Mouse (Mus musculus) left cerebral cortex, postnatal 36 days (tissue): ENCODE data around the gene Smarcad1. TPM values are rescaled to one million over a fixed set of nuclear protein-coding genes. Genes with fewer than 3 reads are reported as not detected.
A peak's percentile ranks its signal among the peaks of the same experiment; 100 is the strongest.
"Not testable (repeated sequence)": the region's sequence is repeated elsewhere in the genome, so short reads cannot be mapped to it uniquely, and the experiment has no call there.

Experiments used
- DNase-seq, 2 experiments: peaks; one replicate each; pipeline ENCODE4 v3.0.0; 2021 to 2022; ENCODE audit warnings: low spot score in 2 of 2, mixed read lengths in 1 of 2
- intact Hi-C: fragments of 180-260 bp; cut with DNase I; formaldehyde crosslinking; loops from one replicate; pipeline ENCODE4 v1.15.1; 2025
- total RNA-seq, 2 experiments: library from RNA; stranded (reverse); gene quantifications; 2 replicates each; pipeline ENCODE4 v1.2.3; 2021

Gene Smarcad1
- total RNA-seq: 10 to 100 TPM; 31.4 to 46.5 TPM

DNA sequence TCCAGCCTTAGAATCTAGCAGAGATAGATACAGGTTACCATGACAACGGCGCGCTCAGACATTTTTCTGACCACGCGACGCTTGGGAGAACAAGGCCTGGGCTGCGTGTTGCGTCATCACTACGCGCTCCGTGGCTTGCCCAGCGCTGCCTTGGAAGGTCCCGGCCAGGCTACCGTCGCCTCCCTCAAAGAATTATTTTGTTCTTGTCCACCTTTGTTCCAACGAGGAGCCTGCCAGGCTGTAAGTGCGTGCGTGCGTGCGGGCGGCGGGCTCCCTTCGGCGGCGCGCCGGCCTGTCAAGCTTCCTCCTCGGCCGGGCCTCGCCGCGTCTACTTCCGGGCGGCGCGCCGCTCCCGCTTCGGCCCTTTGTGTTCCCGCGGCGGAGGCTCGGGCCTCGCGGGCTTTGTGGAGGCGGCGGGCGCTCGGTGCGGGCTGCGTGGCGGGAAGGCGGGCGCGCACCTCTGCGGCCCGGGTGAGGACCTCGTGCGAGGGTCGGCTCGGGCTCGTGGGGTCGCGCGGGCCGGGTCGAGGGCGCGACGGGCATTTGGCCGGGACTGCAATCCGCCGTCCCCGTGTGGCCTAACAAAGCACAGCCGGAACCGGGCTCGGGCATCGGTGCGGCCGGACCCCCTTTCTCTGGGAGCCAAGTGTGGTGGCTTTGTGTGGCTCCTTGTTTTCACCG, at the start of gene Smarcad1:
TSS of gene Smarcad1 (plus strand) at position 93 of the 681 bp plus-strand sequence.
- intact Hi-C loops: no loop called here
- peak; percentile 95 for DNase-seq

DNA sequence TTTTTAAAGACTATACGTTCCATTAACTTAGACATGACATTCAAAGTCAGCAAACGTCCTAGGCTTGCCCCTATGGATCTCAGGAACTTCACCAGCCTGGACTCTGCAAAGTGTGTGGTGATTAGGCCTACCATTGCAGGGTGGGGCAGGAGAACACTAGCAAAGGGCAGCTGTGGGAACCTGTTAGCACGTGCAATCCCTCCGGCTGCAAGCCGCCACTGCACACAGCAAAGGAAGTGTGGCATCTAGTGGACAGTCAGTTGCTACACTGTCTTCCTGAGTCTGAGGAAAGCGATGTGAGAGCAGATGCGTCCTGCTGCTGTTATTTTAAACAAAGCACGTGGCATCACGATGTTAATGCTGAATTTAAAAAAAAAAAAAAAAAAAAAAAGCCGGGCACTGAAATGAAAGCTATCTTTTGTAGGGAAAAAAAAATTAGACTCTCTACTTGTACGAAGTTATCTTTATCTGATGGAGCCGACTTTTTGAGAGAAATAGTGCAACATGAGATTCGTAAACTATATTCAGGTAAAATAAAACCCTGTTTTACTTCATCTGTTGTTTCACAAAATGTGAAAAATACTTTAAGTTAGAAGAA, 45.5 kb upstream of the Smarcad1 start:
- peak in 1 of 2 experiments; percentile 7 for DNase-seq
- intact Hi-C loops: no loop called here

DNA sequence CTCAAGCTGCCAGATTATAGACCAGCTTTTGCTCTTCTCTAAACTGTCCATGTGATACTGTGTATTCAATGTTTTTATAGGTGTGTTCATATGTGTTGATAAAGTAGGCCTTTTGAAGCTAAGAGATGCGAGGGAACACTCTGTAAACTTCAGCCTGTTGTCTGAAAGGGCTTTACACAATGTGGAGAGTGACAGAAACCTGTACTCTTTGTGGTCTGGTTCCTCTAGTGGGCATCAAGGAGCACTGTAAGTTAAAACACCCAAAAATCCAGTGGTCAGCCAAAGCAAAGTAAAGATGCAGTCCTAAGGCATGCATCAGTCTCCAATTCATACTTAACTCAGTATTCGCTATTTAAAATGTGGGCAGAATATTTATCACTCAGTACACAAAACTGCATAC, 44.6 kb upstream of the Smarcad1 start:
- no peak for DNase-seq
- intact Hi-C loops: no loop called here

DNA sequence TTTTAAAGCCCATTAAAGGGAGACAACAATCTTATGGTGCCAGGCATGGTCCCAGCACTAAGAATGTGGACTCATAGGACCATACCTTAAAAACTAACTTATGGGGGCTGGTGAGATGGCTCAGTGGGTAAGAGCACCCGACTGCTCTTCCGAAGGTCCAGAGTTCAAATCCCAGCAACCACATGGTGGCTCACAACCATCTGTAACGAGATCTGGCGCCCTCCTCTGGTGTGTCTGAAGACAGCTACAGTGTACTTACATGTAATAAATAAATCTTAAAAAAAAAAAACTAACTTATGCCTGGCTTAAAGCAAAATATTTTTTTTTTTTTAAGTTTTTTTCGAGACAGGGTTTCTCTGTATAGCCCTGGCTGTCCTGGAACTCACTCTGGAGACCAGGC, 41.6 kb upstream of the Smarcad1 start:
- intact Hi-C loops, DNase-seq: not testable (repeated sequence)

GRCm38 (mm10) chr6:65002196-65002595, 40.2 kb upstream of the Smarcad1 start:
- DNase-seq: no peak

GRCm38 (mm10) chr6:65008836-65009235, 33.5 kb upstream of the Smarcad1 start:
- no peak for DNase-seq
- intact Hi-C loops: no loop called here

More at GRCm38 (mm10) chr6:65002196-65002595, 40.2 kb upstream of the Smarcad1 start:
- intact Hi-C loops: no loop called here

DNA sequence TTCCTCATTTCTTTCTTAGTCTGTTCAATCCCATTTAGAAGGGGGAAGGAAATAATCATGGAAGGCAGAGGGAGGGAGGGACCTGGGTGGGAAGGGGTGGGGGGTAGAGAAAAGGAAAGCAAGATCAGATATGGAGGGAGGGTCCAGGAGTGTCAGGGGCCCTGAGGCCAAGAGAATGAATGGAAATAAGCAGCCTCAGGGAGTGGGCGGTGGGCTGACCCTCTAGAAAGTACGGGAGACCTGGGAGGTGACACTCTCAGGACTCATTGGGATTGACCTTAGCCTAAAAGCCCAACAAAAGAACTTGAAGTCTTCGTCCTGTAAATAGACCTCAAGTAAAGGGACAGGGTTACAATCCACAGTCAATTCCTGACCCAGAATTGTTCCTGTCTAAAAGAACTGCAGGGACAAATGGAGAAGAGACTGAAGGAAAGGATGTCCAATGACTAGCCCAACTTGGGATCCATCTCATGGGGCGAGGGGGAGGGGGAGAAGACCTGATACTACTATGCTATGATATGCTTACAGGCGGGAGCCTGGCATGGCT, 30.9 kb upstream of the Smarcad1 start:
- no peak for DNase-seq
- intact Hi-C loops: no loop called here

DNA sequence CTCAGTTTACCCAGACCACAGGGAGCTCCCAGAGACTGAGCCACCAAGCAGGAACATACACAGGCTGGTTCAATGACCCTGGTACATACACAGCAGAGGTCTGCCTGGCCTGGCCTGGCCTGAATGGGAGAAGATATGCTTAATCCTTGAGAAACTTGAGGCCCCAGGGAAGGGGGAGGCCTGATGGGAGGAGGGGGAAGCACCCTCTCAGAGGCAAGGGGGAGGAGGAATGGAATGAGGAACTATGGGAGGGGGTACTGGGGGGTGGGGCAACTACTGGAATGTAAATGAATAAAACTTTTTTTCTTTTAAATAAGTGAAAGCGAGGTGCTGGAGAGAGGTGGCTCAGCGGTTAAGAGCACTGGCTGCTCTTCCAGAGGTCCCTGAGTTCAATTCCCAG, 30.2 kb upstream of the Smarcad1 start:
- DNase-seq: no peak
- intact Hi-C loops: no loop called here

GRCm38 (mm10) chr6:65017566-65017965, 24.8 kb upstream of the Smarcad1 start:
- intact Hi-C loops: no loop called here
- DNase-seq: no peak

DNA sequence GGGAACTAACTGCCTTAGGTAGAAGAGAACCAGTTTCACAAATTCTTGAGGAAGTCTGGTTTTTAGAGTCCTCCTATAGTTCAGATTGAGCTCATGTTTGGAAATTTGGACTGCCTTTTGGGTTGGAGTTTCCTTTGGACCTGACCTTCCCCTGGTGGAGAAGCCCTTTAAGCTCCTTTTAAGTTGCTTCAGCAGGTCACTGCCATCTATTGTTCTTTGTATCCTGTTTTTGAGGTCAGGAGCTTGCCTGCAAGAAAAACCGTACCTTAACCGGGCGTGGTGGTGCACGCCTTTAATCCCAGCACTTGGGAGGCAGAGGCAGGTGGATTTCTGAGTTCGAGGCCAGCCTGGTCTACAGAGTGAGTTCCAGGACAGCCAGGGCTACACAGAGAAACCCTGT, 23.4 kb upstream of the Smarcad1 start:
- intact Hi-C loops, DNase-seq: not testable (repeated sequence)

DNA sequence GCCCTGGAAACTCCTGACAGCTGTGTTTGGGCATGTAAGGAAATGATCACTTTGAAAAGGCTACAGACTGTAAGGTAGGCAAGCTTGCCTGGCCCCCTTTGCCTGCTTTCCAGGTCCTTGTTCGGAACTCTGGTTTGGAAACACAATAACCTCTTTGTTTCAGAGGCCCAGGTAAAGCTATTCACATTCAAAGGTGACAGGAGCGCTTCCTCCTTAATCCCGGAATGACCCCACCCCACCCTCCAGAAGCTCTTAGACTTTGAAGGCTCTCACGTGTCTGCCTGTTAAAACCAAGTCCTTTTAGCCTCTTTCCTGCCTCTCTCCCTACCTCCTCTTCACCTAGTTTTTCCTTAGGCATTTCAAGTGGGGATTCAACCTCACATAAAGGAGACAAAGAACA, 20.5 kb upstream of the Smarcad1 start:
- no peak for DNase-seq
- intact Hi-C loops: no loop called here

- no peak for DNase-seq
- intact Hi-C loops: no loop called here
Observed at GRCm38 (mm10) chr6:65023053-65023452, 19.3 kb upstream of the Smarcad1 start.

- DNase-seq: no peak
- intact Hi-C loops: no loop called here
Observed at GRCm38 (mm10) chr6:65024668-65025067, 17.7 kb upstream of the Smarcad1 start.

DNA sequence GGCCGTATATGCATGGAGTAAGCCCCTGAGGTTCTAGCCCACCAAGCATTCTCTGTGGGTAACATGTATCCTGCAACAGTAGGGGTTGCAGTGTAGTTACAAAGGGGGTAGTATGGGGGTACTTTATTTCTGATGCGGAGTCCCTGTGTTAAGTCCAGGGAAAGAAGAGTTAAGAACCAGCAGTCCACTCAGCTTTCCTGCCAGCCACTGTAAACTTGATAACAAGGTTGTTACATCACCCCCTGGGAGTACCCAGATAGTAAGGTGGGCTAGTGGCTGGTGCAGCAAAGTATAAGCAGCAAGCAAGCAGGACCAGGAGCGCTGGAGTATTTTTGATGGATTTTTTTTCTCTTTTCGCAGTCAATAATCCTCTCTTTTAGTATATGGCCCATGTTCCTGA, 17.3 kb upstream of the Smarcad1 start:
- intact Hi-C loops: no loop called here

DNA sequence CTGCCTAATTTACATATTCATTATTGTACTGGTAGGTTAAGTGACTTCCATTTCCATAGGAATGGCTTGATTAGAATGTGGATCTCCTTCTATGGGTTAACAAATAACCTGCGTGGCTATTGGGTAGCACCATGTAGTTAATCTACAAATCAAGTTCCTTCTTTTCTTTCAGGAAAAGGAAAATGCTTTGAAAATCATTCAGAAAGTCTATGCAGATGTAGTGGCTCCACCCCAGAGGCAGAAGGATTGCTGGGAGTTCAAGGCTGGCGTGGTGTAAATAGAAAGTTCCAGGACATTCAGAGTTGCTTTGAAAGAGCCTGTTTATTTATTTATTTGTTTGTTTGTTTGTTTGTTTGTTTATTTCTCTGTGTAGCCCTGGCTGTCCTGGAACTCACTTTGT, 7.7 kb upstream of the Smarcad1 start:
- intact Hi-C loops: no loop called here
- DNase-seq: no peak

More for the DNA sequence above, 17.3 kb upstream of the Smarcad1 start:
- DNase-seq: no peak

- DNase-seq: no peak
- intact Hi-C loops: no loop called here
Observed at GRCm38 (mm10) chr6:65035469-65035868, 6.9 kb upstream of the Smarcad1 start.

GRCm38 (mm10) chr6:65041932-65042331, 451 bp upstream of the Smarcad1 start:
- intact Hi-C loops: no loop called here
- DNase-seq: no peak

DNA sequence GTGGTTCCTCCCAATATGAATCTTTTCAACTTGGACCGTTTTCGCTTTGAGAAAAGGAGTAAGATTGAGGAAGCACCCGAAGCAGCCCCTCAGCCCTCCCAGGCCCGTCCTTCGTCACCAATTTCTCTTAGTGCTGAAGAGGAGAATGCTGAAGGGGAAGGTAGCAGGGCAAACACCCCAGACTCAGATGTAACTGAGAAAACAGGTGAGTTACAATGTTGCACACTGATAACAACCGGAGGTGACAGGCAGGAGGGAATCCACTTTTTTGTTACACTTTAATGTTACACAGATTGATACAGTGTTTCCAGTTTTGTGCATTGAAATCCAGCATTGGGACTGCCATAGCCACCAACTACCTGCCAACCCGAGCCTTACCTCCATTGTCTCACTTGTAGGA, 858 bp downstream of the Smarcad1 start:
- intact Hi-C loops: no loop called here
- DNase-seq: no peak

GRCm38 (mm10) chr6:65049100-65049499, 6.7 kb downstream of the Smarcad1 start:
- intact Hi-C loops: no loop called here
- DNase-seq: no peak

GRCm38 (mm10) chr6:65056620-65057019, 14.2 kb downstream of the Smarcad1 start:
- intact Hi-C loops: no loop called here

DNA sequence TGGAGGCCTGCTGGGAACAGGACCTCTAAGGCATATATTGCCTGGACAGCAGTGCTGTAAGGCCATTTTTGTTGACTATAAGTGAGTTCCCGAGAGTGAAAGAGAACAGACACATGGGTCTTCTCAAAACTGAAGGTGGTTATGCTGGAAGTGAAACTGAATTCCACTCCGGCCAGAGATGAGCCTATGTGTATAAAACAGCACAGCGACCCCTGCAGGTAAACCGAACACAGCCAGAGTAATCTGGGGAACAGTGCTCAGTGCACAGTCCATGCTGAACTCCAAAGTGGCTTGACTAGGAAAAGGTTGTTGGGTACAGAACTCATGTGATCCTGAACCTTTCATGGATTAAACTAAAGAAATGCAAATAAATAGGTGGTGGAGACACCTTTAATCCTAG, 14.8 kb downstream of the Smarcad1 start:
- intact Hi-C loops, DNase-seq: not testable (repeated sequence)

More at GRCm38 (mm10) chr6:65056620-65057019, 14.2 kb downstream of the Smarcad1 start:
- DNase-seq: no peak
